Mouse (Mus musculus) embryo, embryonic 11 days (tissue): ENCODE results near the gene Dcaf15.

Experiments
- DNase-seq: peaks from one replicate; pipeline ENCODE4 v3.0.0-alpha.2; 2015

Dcaf15 gene

GRCm38 (mm10) chr8:84065037-84065436 lies 39.5 kb downstream of the Dcaf15 start, which contains the start of gene Gm10643:
TSS of gene Gm10643 (minus strand) at chr8:84065137.
- no peak for DNase-seq

- no peak for DNase-seq
These were observed 40.5 kb downstream of the Dcaf15 start for GRCm38 (mm10) chr8:84063861-84064610.

- DNase-seq = no peak
These were observed 44.3 kb downstream of the Dcaf15 start for GRCm38 (mm10) chr8:84060245-84060644.

GRCm38 (mm10) chr8:84059226-84059625 lies 45.3 kb downstream of the Dcaf15 start:
- DNase-seq = no peak

- DNase-seq = no peak
These were observed 46.7 kb downstream of the Dcaf15 start for GRCm38 (mm10) chr8:84057827-84058226.

GRCm38 (mm10) chr8:84053229-84053628 lies 51.3 kb downstream of the Dcaf15 start:
- no peak for DNase-seq

- DNase-seq = no peak
These were observed 51.8 kb downstream of the Dcaf15 start for GRCm38 (mm10) chr8:84052746-84053145.

GRCm38 (mm10) chr8:84048171-84048570 lies 56.4 kb downstream of the Dcaf15 start:
- DNase-seq = no peak
